In the genomic region with DNA sequence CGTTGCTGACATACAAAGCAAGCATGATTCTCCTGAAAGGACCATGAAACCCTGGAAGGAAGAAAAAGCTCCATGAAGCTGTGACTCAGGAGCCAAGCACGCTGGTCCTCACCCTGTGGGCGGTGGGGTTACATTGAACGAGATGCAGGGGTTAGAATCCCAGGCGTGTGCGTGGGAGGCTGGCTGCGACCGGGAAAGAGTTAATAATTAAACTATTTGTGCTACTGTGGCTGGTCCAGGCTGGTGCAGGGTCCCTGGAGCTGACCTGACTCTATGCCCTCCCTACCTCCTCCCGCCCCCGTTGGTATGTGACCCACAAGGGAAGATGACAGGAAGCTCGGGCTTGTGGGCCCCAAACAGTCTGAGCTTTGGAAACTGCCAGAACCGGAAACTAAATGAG, we compare ENCODE assay signal across 16 mouse cellular contexts. TPM values are rescaled to one million over a fixed set of nuclear protein-coding genes. Genes with fewer than 3 reads are reported as not detected.
DNase-seq lines count a peak whose midpoint lies in the region; ATAC-seq and TF ChIP-seq lines count a peak whose summit lies in the region.
"Had no signal": no experiment of that assay in that cellular context is flagged by ENCODE, and none has a peak within 500 bp of the region (broad histone marks: within the 10 kb centered on the region; RNA-seq: fewer than 3 reads in every experiment).

No protein-coding gene starts in this region.

- DNase-seq in 3T3-L1 (ENCODE audit: low read depth, low spot score) = peak; percentile 62
- peak; percentile 71 for DNase-seq in kidney, postnatal 10 days
- no peak for DNase-seq in layer of hippocampus, adult 2 months (ENCODE audit: low spot score in 2 of 2)
- no peak for DNase-seq in layer of hippocampus, adult 9-11 months
- DNase-seq in spleen, postnatal 14 days (ENCODE audit: low spot score in 2 of 2) = no peak
- DNase-seq in gastrocnemius, postnatal 10 days = no peak
- DNase-seq: adrenal gland, adult 2 months; heart, adult 18-20 months; lung, embryonic 14.5 days; right cerebral cortex, postnatal 4 days had no signal

- no peak overlapping the region for H3K4me3 ChIP-seq in layer of hippocampus, adult 2 months
- H3K4me3 ChIP-seq: midbrain, embryonic 12.5 days; neural tube, embryonic 15.5 days had no signal

- TF ChIP-seq CTCF in layer of hippocampus, adult 2 months (conservative IDR thresholded peaks at IDR 0.05) = no peak

- peak; percentile 30; the same call in 1 of the 2 replicates for ATAC-seq in granulocyte monocyte progenitor cell, adult 5-6 weeks (replicated peaks; ENCODE audit: poor library complexity, severe bottlenecking)
- 0 out of 2 replicates have a peak, but pooled peaks have one; percentile 29 for ATAC-seq in megakaryocyte progenitor cell, adult 5-6 weeks (replicated peaks; ENCODE audit: poor library complexity)
- ATAC-seq: forebrain, embryonic 14.5 days; hindbrain, embryonic 16.5 days had no signal

- H3K27ac ChIP-seq in layer of hippocampus, adult 2 months = no peak overlapping the region
- H3K27ac ChIP-seq: midbrain, embryonic 12.5 days; neural tube, embryonic 15.5 days had no signal

RNA-seq across cellular contexts. Expression of gene Id2, which starts 35.1 kb away (rescaled TPM):
- total RNA-seq in granulocyte monocyte progenitor cell, adult 5-6 weeks (2014; fragmentation: Nextera tagmentation) = 1.7 and 8.5 TPM in 2 replicates
- 7.4 and 11.7 TPM in 2 replicates for total RNA-seq in granulocyte monocyte progenitor cell, adult 5-6 weeks (2017)
- 21.8 and 32.4 TPM in 2 replicates for total RNA-seq in megakaryocyte progenitor cell, adult 5-6 weeks (2015)
- total RNA-seq in megakaryocyte progenitor cell, adult 5-6 weeks (2017) = 8.3 and 15.5 TPM in 2 replicates
- total RNA-seq in layer of hippocampus, adult 2 months (2021) = 10 to 100 TPM; 97.6 to 98.3 TPM
- total RNA-seq in gastrocnemius, postnatal 10 days (2021) = 10 to 100 TPM; 11.4 to 12.8 TPM

Comparison
In these comparisons a context has a peak if more than half of its experiments do, and no peak if none do; other contexts are left out.
1. DNase-seq: peak in 3T3-L1 (single experiment) and kidney, postnatal 10 days (single experiment); none in layer of hippocampus, adult 2 months (0 of 2), layer of hippocampus, adult 9-11 months (single experiment), spleen, postnatal 14 days (0 of 2) and gastrocnemius, postnatal 10 days (single experiment).